Mouse (Mus musculus): ENCODE measurements around the gene Jmjd1c. TPM values are rescaled to one million over a fixed set of nuclear protein-coding genes. Genes with fewer than 3 reads are reported as not detected.

The Jmjd1c gene
- polyA plus RNA-seq, 1 experiment from 2014 or later, result 15.0 TPM

GRCm38 (mm10) chr10:67085124-67085523, 10.8 kb upstream of the Jmjd1c start:
- Histone ChIP-seq H3K27ac (ENCODE audit: low read depth) (no peak overlapping the region), H3K4me1 (ENCODE audit: insufficient read depth) (peaks cover 9% of the 10 kb centered on the region; the same call in 1 of the 2 replicates), H3K4me2 (ENCODE audit: low read depth, low read length) (no peak overlapping the region), H3K9ac (replicated peaks) (no peak overlapping the region), H3K4me3 (ENCODE audit: low read depth, low read length) (no peak overlapping the region), H3K36me3 (replicated peaks; ENCODE audit: insufficient read depth, low read length) (no peaks in the 10 kb centered on the region), H3K9me3 (ENCODE audit: low read length) (no peaks in the 10 kb centered on the region), H3K27me3 (ENCODE audit: insufficient read depth, low read length) (no peaks in the 10 kb centered on the region)
- WGBS (ENCODE audit: insufficient replicate concordance), result 81% methylated on average over 10 of the region's 10 CpGs
- ATAC-seq (no peak), DNase-seq (no peak)
- no peak for TF ChIP-seq CTCF (IDR thresholded peaks at IDR 0.05; ENCODE audit: low read depth)
- no peak for TF ChIP-seq EP300 (IDR thresholded peaks at IDR 0.05; ENCODE audit: low read depth)

- H3K27ac ChIP-seq (ENCODE audit: low read depth), result no peak overlapping the region
- H3K9me3 ChIP-seq (ENCODE audit: low read length), result no peaks in the 10 kb centered on the region
- H3K27me3 ChIP-seq (ENCODE audit: insufficient read depth, low read length), result no peaks in the 10 kb centered on the region
- no peak for TF ChIP-seq EP300 (IDR thresholded peaks at IDR 0.05; ENCODE audit: low read depth)
- no peak for TF ChIP-seq CTCF (IDR thresholded peaks at IDR 0.05; ENCODE audit: low read depth)
- H3K4me1 ChIP-seq (ENCODE audit: insufficient read depth), result peaks cover 7% of the 10 kb centered on the region; the same call in 1 of the 2 replicates
- no peak for DNase-seq
- 90% methylated on average over 7 of the region's 7 CpGs for WGBS (ENCODE audit: insufficient replicate concordance)
- H3K9ac ChIP-seq (replicated peaks), result no peak overlapping the region
- ATAC-seq, result no peak
- H3K4me2 ChIP-seq (ENCODE audit: low read depth, low read length), result no peak overlapping the region
- H3K36me3 ChIP-seq (replicated peaks; ENCODE audit: insufficient read depth, low read length), result no peaks in the 10 kb centered on the region
- no peak overlapping the region for H3K4me3 ChIP-seq (ENCODE audit: low read depth, low read length)
These were observed 10.0 kb upstream of the Jmjd1c start for GRCm38 (mm10) chr10:67085916-67086315.

GRCm38 (mm10) chr10:67087447-67088226, 8.3 kb upstream of the Jmjd1c start:
- ATAC-seq, result peak; percentile 98
- TF ChIP-seq CTCF (IDR thresholded peaks at IDR 0.05; ENCODE audit: low read depth) (no peak), EP300 (IDR thresholded peaks at IDR 0.05; ENCODE audit: low read depth) (peak; percentile 88)

GRCm38 (mm10) chr10:67090611-67091010, 5.3 kb upstream of the Jmjd1c start:
- ATAC-seq (no peak), DNase-seq (no peak)
- no peaks in the 10 kb centered on the region for H3K27me3 ChIP-seq (ENCODE audit: insufficient read depth, low read length)
- no peak overlapping the region for H3K4me2 ChIP-seq (ENCODE audit: low read depth, low read length)
- H3K9me3 ChIP-seq (ENCODE audit: low read length), result peaks cover 2% of the 10 kb centered on the region; the same call in 1 of the 2 replicates
- 82% methylated on average over 4 of the region's 4 CpGs for WGBS (ENCODE audit: insufficient replicate concordance)
- H3K36me3 ChIP-seq (replicated peaks; ENCODE audit: insufficient read depth, low read length), result no peaks in the 10 kb centered on the region
- H3K4me1 ChIP-seq (ENCODE audit: insufficient read depth), result peaks cover 14% of the 10 kb centered on the region
- H3K9ac ChIP-seq (replicated peaks), result no peak overlapping the region
- no peak overlapping the region for H3K4me3 ChIP-seq (ENCODE audit: low read depth, low read length)
- H3K27ac ChIP-seq (ENCODE audit: low read depth), result no peak overlapping the region
- TF ChIP-seq EP300 (IDR thresholded peaks at IDR 0.05; ENCODE audit: low read depth), result no peak
- TF ChIP-seq CTCF (IDR thresholded peaks at IDR 0.05; ENCODE audit: low read depth), result no peak

More at GRCm38 (mm10) chr10:67087447-67088226, 8.3 kb upstream of the Jmjd1c start:
- Histone ChIP-seq H3K27me3 (ENCODE audit: insufficient read depth, low read length) (no peaks in the 10 kb centered on the region), H3K36me3 (replicated peaks; ENCODE audit: insufficient read depth, low read length) (no peaks in the 10 kb centered on the region), H3K4me1 (ENCODE audit: insufficient read depth) (peaks cover 7% of the 10 kb centered on the region; the same call in 1 of the 2 replicates), H3K9ac (replicated peaks) (no peak overlapping the region), H3K4me2 (ENCODE audit: low read depth, low read length) (no peak overlapping the region), H3K27ac (ENCODE audit: low read depth) (peak overlapping the region; percentile 86), H3K4me3 (ENCODE audit: low read depth, low read length) (no peak overlapping the region), H3K9me3 (ENCODE audit: low read length) (peaks cover 1% of the 10 kb centered on the region; the same call in 1 of the 2 replicates)
- 72% methylated on average over 5 of the region's 5 CpGs for WGBS (ENCODE audit: insufficient replicate concordance)
- peak; percentile 36 for DNase-seq

GRCm38 (mm10) chr10:67094922-67095321, 1.0 kb upstream of the Jmjd1c start:
- 62% methylated on average over 7 of the region's 7 CpGs for WGBS (ENCODE audit: insufficient replicate concordance)
- ATAC-seq, result no peak
- Histone ChIP-seq H3K4me3 (ENCODE audit: low read depth, low read length) (no peak overlapping the region), H3K27me3 (ENCODE audit: insufficient read depth, low read length) (no peaks in the 10 kb centered on the region), H3K9ac (replicated peaks) (no peak overlapping the region), H3K4me1 (ENCODE audit: insufficient read depth) (peaks cover 29% of the 10 kb centered on the region), H3K27ac (ENCODE audit: low read depth) (no peak overlapping the region), H3K36me3 (replicated peaks; ENCODE audit: insufficient read depth, low read length) (no peaks in the 10 kb centered on the region), H3K9me3 (ENCODE audit: low read length) (peaks cover 2% of the 10 kb centered on the region; the same call in 1 of the 2 replicates), H3K4me2 (ENCODE audit: low read depth, low read length) (no peak overlapping the region)
- TF ChIP-seq CTCF (IDR thresholded peaks at IDR 0.05; ENCODE audit: low read depth), result no peak
- TF ChIP-seq EP300 (IDR thresholded peaks at IDR 0.05; ENCODE audit: low read depth), result no peak
- DNase-seq, result no peak

- H3K4me3 ChIP-seq (ENCODE audit: low read depth, low read length), result peak within 1 kb of the TSS; percentile 85
- H3K9me3 ChIP-seq (ENCODE audit: low read length), result peaks cover 2% of the 10 kb centered on the region; the same call in 1 of the 2 replicates
- peaks cover 39% of the 10 kb centered on the region for H3K4me1 ChIP-seq (ENCODE audit: insufficient read depth)
- WGBS (ENCODE audit: insufficient replicate concordance), result under 1% methylated on average over 51 of the region's 97 CpGs
- no peaks in the 10 kb centered on the region for H3K36me3 ChIP-seq (replicated peaks; ENCODE audit: insufficient read depth, low read length)
- H3K4me2 ChIP-seq (ENCODE audit: low read depth, low read length), result peak within 1 kb of the TSS; percentile 91
- ATAC-seq (peak; percentile 85), DNase-seq (peak; percentile 78)
- TF ChIP-seq EP300 (IDR thresholded peaks at IDR 0.05; ENCODE audit: low read depth) (no peak), CTCF (IDR thresholded peaks at IDR 0.05; ENCODE audit: low read depth) (no peak)
- H3K9ac ChIP-seq (replicated peaks), result peak within 1 kb of the TSS; percentile 99
- H3K27me3 ChIP-seq (ENCODE audit: insufficient read depth, low read length), result no peaks in the 10 kb centered on the region
- peak within 1 kb of the TSS; percentile 98 for H3K27ac ChIP-seq (ENCODE audit: low read depth)
These were observed 904 bp downstream of the Jmjd1c start, which contains the start of gene Reep3 for GRCm38 (mm10) chr10:67096621-67097436. Gene Reep3, minus strand, starts transcription at chr10:67096945.

All from liver, postnatal 0 days (tissue).